Mouse (Mus musculus) embryonic facial prominence, embryonic 11.5 days (tissue): ENCODE results near the gene Rbms1. TPM values are rescaled to one million over a fixed set of nuclear protein-coding genes. Genes with fewer than 3 reads are reported as not detected.

Experiments used
- ATAC-seq: fragments of 200-750 bp; cut with Nextera tagmentation; replicated peaks from 2 replicates; pipeline ENCODE4 v1.8.0; 2017; ENCODE audit warnings: low read depth; ENCODE audit not compliant: insufficient number of reproducible peaks, low FRiP score, low TSS enrichment
- DNase-seq: peaks from one replicate; pipeline ENCODE4 v3.0.0-alpha.2; 2015; ENCODE audit warnings: low spot score
- H3K27ac ChIP-seq: fragments of 300-500 bp; sonication (generic); replicated peaks from 2 replicates; pipeline ENCODE4 v1.5.1; 2014; ENCODE audit warnings: mild to moderate bottlenecking, low read depth, low read length, control low read depth
- H3K27me3 ChIP-seq: fragments of 300-500 bp; sonication (generic); 2 replicates; pipeline ENCODE4 v1.6.1; 2014; ENCODE audit warnings: mild to moderate bottlenecking, low read length, moderate library complexity, mixed read lengths; ENCODE audit not compliant: control insufficient read depth, insufficient read depth
- H3K36me3 ChIP-seq: fragments of 300-500 bp; sonication (generic); replicated peaks from 2 replicates; pipeline ENCODE4 v1.6.1; 2014; ENCODE audit warnings: low read depth, mild to moderate bottlenecking, low read length, moderate library complexity, mixed read lengths; ENCODE audit not compliant: control insufficient read depth, insufficient read depth
- H3K4me1 ChIP-seq: fragments of 300-500 bp; sonication (generic); 2 replicates; pipeline ENCODE4 v1.6.1; 2014; ENCODE audit warnings: low read length, mixed read lengths; ENCODE audit not compliant: control insufficient read depth, insufficient read depth
- H3K4me2 ChIP-seq: fragments of 300-500 bp; sonication (generic); 2 replicates; pipeline ENCODE4 v1.6.1; 2014; ENCODE audit warnings: low read depth, mild to moderate bottlenecking, control low read depth, low read length, moderate library complexity
- H3K4me3 ChIP-seq: fragments of 300-500 bp; sonication (generic); 2 replicates; pipeline ENCODE4 v1.5.1; 2014; ENCODE audit warnings: low read depth, low read length, control low read depth
- H3K9ac ChIP-seq: fragments of 300-500 bp; sonication (generic); replicated peaks from 2 replicates; pipeline ENCODE4 v1.6.1; 2014; ENCODE audit warnings: mild to moderate bottlenecking, control low read depth, low read length
- H3K9me3 ChIP-seq: fragments of 300-500 bp; sonication (generic); replicated peaks from 2 replicates; pipeline ENCODE4 v1.6.1; 2016; ENCODE audit warnings: mild to moderate bottlenecking, low read length, inconsistent platforms, mixed read lengths; ENCODE audit not compliant: control insufficient read depth
- WGBS: fragments of 180-500 bp; shearing (Covaris S2); extraction: QIAGEN DNeasy Blood & Tissue Kit; methylation state at CpG from one replicate; pipeline ENCODE4 v1.1.7; 2014; 5-methylcytosine and 5-hydroxymethylcytosine counted together
- polyA plus RNA-seq: library from polyadenylated mRNA; unstranded; fragments of >200 nt; fragmentation: Nextera tagmentation; extraction: Ambion mirVana; gene quantifications from 2 replicates; pipeline ENCODE4 v1.2.1, GENCODE M21; 2014

The Rbms1 gene
- polyA plus RNA-seq, 1 experiment from 2014 or later: 103 TPM

GRCm38 (mm10) chr2:60796969-60797669 is 165.9 kb downstream of the Rbms1 start:
- Histone ChIP-seq H3K4me2 (no peak overlapping the region), H3K36me3 (no peaks in the 10 kb centered on the region), H3K9me3 (no peaks in the 10 kb centered on the region), H3K4me3 (no peak overlapping the region), H3K27ac (no peak overlapping the region), H3K9ac (no peak overlapping the region), H3K27me3 (no peaks in the 10 kb centered on the region), H3K4me1 (peaks cover 3% of the 10 kb centered on the region)
- DNase-seq (no peak), ATAC-seq (peak; percentile 76)
- 52% methylated on average over 17 of the region's 17 CpGs for WGBS

GRCm38 (mm10) chr2:60796616-60796968 is 166.4 kb downstream of the Rbms1 start:
- 49% methylated on average over 2 of the region's 2 CpGs for WGBS

GRCm38 (mm10) chr2:60795861-60796260 is 167.1 kb downstream of the Rbms1 start:
- no peak overlapping the region for H3K9ac ChIP-seq
- no peaks in the 10 kb centered on the region for H3K27me3 ChIP-seq
- 72% methylated on average over 9 of the region's 9 CpGs for WGBS
- H3K27ac ChIP-seq: no peak overlapping the region
- peaks cover 3% of the 10 kb centered on the region for H3K4me1 ChIP-seq
- ATAC-seq (no peak), DNase-seq (no peak)
- H3K36me3 ChIP-seq: no peaks in the 10 kb centered on the region; the same call in 1 of the 2 replicates
- no peak overlapping the region for H3K4me3 ChIP-seq
- H3K4me2 ChIP-seq: no peak overlapping the region
- no peaks in the 10 kb centered on the region for H3K9me3 ChIP-seq

More at GRCm38 (mm10) chr2:60796616-60796968, 166.4 kb downstream of the Rbms1 start:
- no peak overlapping the region for H3K27ac ChIP-seq
- ATAC-seq: peak; percentile 77
- H3K36me3 ChIP-seq: no peaks in the 10 kb centered on the region
- H3K4me2 ChIP-seq: no peak overlapping the region
- H3K9me3 ChIP-seq: no peaks in the 10 kb centered on the region
- no peak overlapping the region for H3K9ac ChIP-seq
- H3K4me1 ChIP-seq: peaks cover 3% of the 10 kb centered on the region
- H3K27me3 ChIP-seq: no peaks in the 10 kb centered on the region
- no peak overlapping the region for H3K4me3 ChIP-seq
- DNase-seq: no peak

- DNase-seq (no peak), ATAC-seq (no peak)
- Histone ChIP-seq H3K9me3 (no peaks in the 10 kb centered on the region), H3K4me2 (no peak overlapping the region), H3K27ac (no peak overlapping the region), H3K9ac (no peak overlapping the region), H3K4me3 (no peak overlapping the region), H3K4me1 (no peaks in the 10 kb centered on the region; the same call in 1 of the 2 replicates), H3K36me3 (no peaks in the 10 kb centered on the region; the same call in none of the 2 replicates), H3K27me3 (no peaks in the 10 kb centered on the region)
- WGBS: 59% methylated on average over 4 of the region's 4 CpGs
Measured at GRCm38 (mm10) chr2:60792506-60792905, 170.5 kb downstream of the Rbms1 start.

GRCm38 (mm10) chr2:60789126-60789525 is 173.9 kb downstream of the Rbms1 start:
- no peak overlapping the region for H3K4me2 ChIP-seq
- H3K27me3 ChIP-seq: no peaks in the 10 kb centered on the region
- WGBS: 79% methylated on average over 3 of the region's 3 CpGs
- no peaks in the 10 kb centered on the region; the same call in 1 of the 2 replicates for H3K4me1 ChIP-seq
- H3K4me3 ChIP-seq: no peak overlapping the region
- ATAC-seq (no peak), DNase-seq (no peak)
- H3K9me3 ChIP-seq: no peaks in the 10 kb centered on the region
- H3K27ac ChIP-seq: no peak overlapping the region
- no peaks in the 10 kb centered on the region; the same call in none of the 2 replicates for H3K36me3 ChIP-seq
- H3K9ac ChIP-seq: no peak overlapping the region

- no peak overlapping the region for H3K4me3 ChIP-seq
- H3K9me3 ChIP-seq: no peaks in the 10 kb centered on the region
- ATAC-seq: peak; percentile 60
- no peaks in the 10 kb centered on the region; the same call in 1 of the 2 replicates for H3K4me1 ChIP-seq
- H3K4me2 ChIP-seq: no peak overlapping the region
- DNase-seq: no peak
- H3K36me3 ChIP-seq: no peaks in the 10 kb centered on the region; the same call in none of the 2 replicates
- H3K9ac ChIP-seq: no peak overlapping the region
- no peaks in the 10 kb centered on the region for H3K27me3 ChIP-seq
- WGBS: 57% methylated on average over 6 of the region's 6 CpGs
- no peak overlapping the region for H3K27ac ChIP-seq
Measured at GRCm38 (mm10) chr2:60788173-60788908, 174.7 kb downstream of the Rbms1 start.

GRCm38 (mm10) chr2:60787088-60787487 is 175.9 kb downstream of the Rbms1 start:
- no peak for DNase-seq
- WGBS: 68% methylated on average over 5 of the region's 5 CpGs
- no peak overlapping the region for H3K4me3 ChIP-seq
- no peaks in the 10 kb centered on the region; the same call in none of the 2 replicates for H3K36me3 ChIP-seq
- H3K27me3 ChIP-seq: no peaks in the 10 kb centered on the region
- H3K9me3 ChIP-seq: no peaks in the 10 kb centered on the region
- no peak overlapping the region for H3K4me2 ChIP-seq
- H3K27ac ChIP-seq: no peak overlapping the region
- no peaks in the 10 kb centered on the region for H3K4me1 ChIP-seq
- no peak overlapping the region for H3K9ac ChIP-seq
- no peak for ATAC-seq

GRCm38 (mm10) chr2:60786289-60786688 is 176.7 kb downstream of the Rbms1 start:
- ATAC-seq: peak; percentile 81
- no peaks in the 10 kb centered on the region for H3K9me3 ChIP-seq
- 27% methylated on average over 10 of the region's 10 CpGs for WGBS

More at GRCm38 (mm10) chr2:60786289-60786688, 176.7 kb downstream of the Rbms1 start:
- Histone ChIP-seq H3K36me3 (no peaks in the 10 kb centered on the region; the same call in none of the 2 replicates), H3K27me3 (no peaks in the 10 kb centered on the region), H3K4me1 (no peaks in the 10 kb centered on the region), H3K9ac (no peak overlapping the region), H3K4me3 (no peak overlapping the region), H3K4me2 (no peak overlapping the region), H3K27ac (no peak overlapping the region; the same call in 1 of the 2 replicates)
- peak; percentile 84 for DNase-seq
